Mouse (Mus musculus): ENCODE results near the gene Rxrb. TPM values are rescaled to one million over a fixed set of nuclear protein-coding genes. Genes with fewer than 3 reads are reported as not detected.
A peak's percentile ranks its signal among the peaks of the same experiment; 100 is the strongest.
"Not testable (repeated sequence)": the region's sequence is repeated elsewhere in the genome, so short reads cannot be mapped to it uniquely, and the experiment has no call there.

The Rxrb gene
- total and polyA plus RNA-seq, 2 experiments from 2014 or later: 48.7 to 64.8 TPM

- Histone ChIP-seq H3K4me1 (ENCODE audit: insufficient read depth, low read length) (no peaks in the 10 kb centered on the region), H3K27ac (no peak overlapping the region), H3K27me3 (ENCODE audit: insufficient read depth, low read length) (no peaks in the 10 kb centered on the region; the same call in 1 of the 2 replicates), H3K9ac (replicated peaks; ENCODE audit: low read length) (no peak overlapping the region; the same call in 1 of the 2 replicates), H3K4me3 (ENCODE audit: low read length) (peak overlapping the region; percentile 45), H3K4me2 (ENCODE audit: low read depth, low read length) (peak overlapping the region; percentile 76), H3K36me3 (ENCODE audit: insufficient read depth, low read length) (no peaks in the 10 kb centered on the region), H3K9me3 (ENCODE audit: low read length) (no peaks in the 10 kb centered on the region)
- no peak for TF ChIP-seq CTCF (IDR thresholded peaks at IDR 0.05; ENCODE audit: low read depth)
- 2% methylated on average over 81 of the region's 87 CpGs for WGBS
- ATAC-seq (peak; percentile 69), DNase-seq (ENCODE audit: low spot score) (no peak)
Observed at GRCm38 (mm10) chr17:33999341-34000149, 32.1 kb upstream of the Rxrb start.

- no peak within 1 kb of the TSS for H3K27ac ChIP-seq
Observed at GRCm38 (mm10) chr17:34000150-34000537, 31.5 kb upstream of the Rxrb start, which contains the start of gene H2-K1. H2-K1 (minus strand) TSS chr17:34000347.

GRCm38 (mm10) chr17:34000796-34001195 is 30.8 kb upstream of the Rxrb start:
- not testable (repeated sequence) for H3K27me3 ChIP-seq (ENCODE audit: insufficient read depth, low read length); H3K9ac ChIP-seq (replicated peaks; ENCODE audit: low read length); DNase-seq (ENCODE audit: low spot score); H3K4me1 ChIP-seq (ENCODE audit: insufficient read depth, low read length); H3K9me3 ChIP-seq (ENCODE audit: low read length); H3K4me3 ChIP-seq (ENCODE audit: low read length); H3K27ac ChIP-seq; H3K4me2 ChIP-seq (ENCODE audit: low read depth, low read length); ATAC-seq; H3K36me3 ChIP-seq (ENCODE audit: insufficient read depth, low read length)
- WGBS: 63% methylated on average over 2 of the region's 2 CpGs

More at GRCm38 (mm10) chr17:34000150-34000537, 31.5 kb upstream of the Rxrb start, which contains the start of gene H2-K1:
- Histone ChIP-seq H3K9me3 (ENCODE audit: low read length) (no peaks in the 10 kb centered on the region), H3K9ac (replicated peaks; ENCODE audit: low read length) (no peak within 1 kb of the TSS; the same call in 1 of the 2 replicates), H3K4me1 (ENCODE audit: insufficient read depth, low read length) (no peaks in the 10 kb centered on the region), H3K4me3 (ENCODE audit: low read length) (peak within 1 kb of the TSS; percentile 45), H3K4me2 (ENCODE audit: low read depth, low read length) (peak within 1 kb of the TSS; percentile 76), H3K27me3 (ENCODE audit: insufficient read depth, low read length) (no peaks in the 10 kb centered on the region; the same call in 1 of the 2 replicates), H3K36me3 (ENCODE audit: insufficient read depth, low read length) (no peaks in the 10 kb centered on the region)
- WGBS: under 1% methylated on average over 30 of the region's 30 CpGs
- TF ChIP-seq CTCF (IDR thresholded peaks at IDR 0.05; ENCODE audit: low read depth): no peak
- DNase-seq (ENCODE audit: low spot score): peak; percentile 76
- ATAC-seq: peak; percentile 92

GRCm38 (mm10) chr17:34003426-34003825 is 28.2 kb upstream of the Rxrb start:
- Histone ChIP-seq H3K9ac (replicated peaks; ENCODE audit: low read length) (no peak overlapping the region), H3K4me3 (ENCODE audit: low read length) (no peak overlapping the region), H3K27me3 (ENCODE audit: insufficient read depth, low read length) (no peaks in the 10 kb centered on the region; the same call in 1 of the 2 replicates), H3K4me1 (ENCODE audit: insufficient read depth, low read length) (no peaks in the 10 kb centered on the region), H3K9me3 (ENCODE audit: low read length) (no peaks in the 10 kb centered on the region), H3K27ac (no peak overlapping the region), H3K4me2 (ENCODE audit: low read depth, low read length) (no peak overlapping the region), H3K36me3 (ENCODE audit: insufficient read depth, low read length) (no peaks in the 10 kb centered on the region)
- 6% methylated on average over 5 of the region's 5 CpGs for WGBS
- TF ChIP-seq CTCF (IDR thresholded peaks at IDR 0.05; ENCODE audit: low read depth): peak; percentile 84
- no peak for ATAC-seq
- DNase-seq (ENCODE audit: low spot score): peak; percentile 50

- Histone ChIP-seq H3K27ac (no peak overlapping the region), H3K9ac (replicated peaks; ENCODE audit: low read length) (no peak overlapping the region), H3K27me3 (ENCODE audit: insufficient read depth, low read length) (no peaks in the 10 kb centered on the region), H3K4me2 (ENCODE audit: low read depth, low read length) (no peak overlapping the region), H3K36me3 (ENCODE audit: insufficient read depth, low read length) (no peaks in the 10 kb centered on the region), H3K9me3 (ENCODE audit: low read length) (no peaks in the 10 kb centered on the region), H3K4me1 (ENCODE audit: insufficient read depth, low read length) (no peaks in the 10 kb centered on the region), H3K4me3 (ENCODE audit: low read length) (no peak overlapping the region)
- ATAC-seq (no peak), DNase-seq (ENCODE audit: low spot score) (no peak)
- TF ChIP-seq CTCF (IDR thresholded peaks at IDR 0.05; ENCODE audit: low read depth): no peak
- 66% methylated on average over 2 of the region's 2 CpGs for WGBS
Observed at GRCm38 (mm10) chr17:34006570-34006969, 25.0 kb upstream of the Rxrb start.

- no peaks in the 10 kb centered on the region for H3K4me1 ChIP-seq (ENCODE audit: insufficient read depth, low read length)
- whole genome bisulfite sequencing: 79% methylated on average over 5 of the region's 5 CpGs
- H3K9me3 ChIP-seq (ENCODE audit: low read length): no peaks in the 10 kb centered on the region
- no peaks in the 10 kb centered on the region for H3K36me3 ChIP-seq (ENCODE audit: insufficient read depth, low read length)
- H3K4me2 ChIP-seq (ENCODE audit: low read depth, low read length): no peak overlapping the region
- DNase-seq (ENCODE audit: low spot score) (no peak), ATAC-seq (no peak)
- no peak overlapping the region for H3K4me3 ChIP-seq (ENCODE audit: low read length)
- no peak overlapping the region for H3K27ac ChIP-seq
- no peak overlapping the region for H3K9ac ChIP-seq (replicated peaks; ENCODE audit: low read length)
- no peaks in the 10 kb centered on the region for H3K27me3 ChIP-seq (ENCODE audit: insufficient read depth, low read length)
- no peak for TF ChIP-seq CTCF (IDR thresholded peaks at IDR 0.05; ENCODE audit: low read depth)
Observed at GRCm38 (mm10) chr17:34010156-34010555, 21.5 kb upstream of the Rxrb start.

GRCm38 (mm10) chr17:34013436-34013835 is 18.2 kb upstream of the Rxrb start:
- Histone ChIP-seq H3K9me3 (ENCODE audit: low read length) (no peaks in the 10 kb centered on the region), H3K4me2 (ENCODE audit: low read depth, low read length) (no peak overlapping the region), H3K4me3 (ENCODE audit: low read length) (no peak overlapping the region), H3K4me1 (ENCODE audit: insufficient read depth, low read length) (no peaks in the 10 kb centered on the region), H3K27me3 (ENCODE audit: insufficient read depth, low read length) (no peaks in the 10 kb centered on the region), H3K9ac (replicated peaks; ENCODE audit: low read length) (no peak overlapping the region), H3K36me3 (ENCODE audit: insufficient read depth, low read length) (no peaks in the 10 kb centered on the region), H3K27ac (no peak overlapping the region)
- ATAC-seq (no peak), DNase-seq (ENCODE audit: low spot score) (no peak)
- WGBS: 95% methylated on average over 8 of the region's 8 CpGs
- TF ChIP-seq CTCF (IDR thresholded peaks at IDR 0.05; ENCODE audit: low read depth): no peak
